Mouse (Mus musculus) ES-CJ7 (cell line): Measurements from ENCODE around the gene BC017158.
"Not testable (repeated sequence)": the region's sequence is repeated elsewhere in the genome, so short reads cannot be mapped to it uniquely, and the experiment has no call there.

Experiments
- DNase-seq: peaks from one replicate; pipeline ENCODE4 v3.0.0; 2011; ENCODE audit warnings: low read depth, low spot score

The BC017158 gene

GRCm38 (mm10) chr7:128297617-128298480 lies at the start of gene BC017158:
TSS of gene BC017158 (minus strand) at chr7:128298170.
- DNase-seq = peak; percentile 63

- DNase-seq = no peak
Measured at GRCm38 (mm10) chr7:128346991-128347390, 49.0 kb upstream of the BC017158 start.

- no peak for DNase-seq
Measured at GRCm38 (mm10) chr7:128346522-128346921, 48.6 kb upstream of the BC017158 start.

- no peak for DNase-seq
Measured at GRCm38 (mm10) chr7:128345691-128346090, 47.7 kb upstream of the BC017158 start.

GRCm38 (mm10) chr7:128344928-128345653 lies 47.1 kb upstream of the BC017158 start:
- peak; percentile 68 for DNase-seq

GRCm38 (mm10) chr7:128344488-128344887 lies 46.5 kb upstream of the BC017158 start:
- no peak for DNase-seq

- DNase-seq = not testable (repeated sequence)
Measured at GRCm38 (mm10) chr7:128342691-128343090, 44.7 kb upstream of the BC017158 start.

GRCm38 (mm10) chr7:128340321-128340720 lies 42.4 kb upstream of the BC017158 start:
- DNase-seq = not testable (repeated sequence)

- DNase-seq = no peak
Measured at GRCm38 (mm10) chr7:128332896-128333295, 34.9 kb upstream of the BC017158 start.

GRCm38 (mm10) chr7:128330981-128331380 lies 33.0 kb upstream of the BC017158 start:
- DNase-seq = no peak

- no peak for DNase-seq
Measured at GRCm38 (mm10) chr7:128324977-128325376, 27.0 kb upstream of the BC017158 start.

- no peak for DNase-seq
Measured at GRCm38 (mm10) chr7:128321260-128321659, 23.3 kb upstream of the BC017158 start.

GRCm38 (mm10) chr7:128320219-128320816 lies 22.3 kb upstream of the BC017158 start:
- DNase-seq = no peak

- peak; percentile 29 for DNase-seq
Measured at GRCm38 (mm10) chr7:128319140-128319539, 21.2 kb upstream of the BC017158 start.

- DNase-seq = peak; percentile 14
Measured at GRCm38 (mm10) chr7:128317011-128317410, 19.0 kb upstream of the BC017158 start.

GRCm38 (mm10) chr7:128314491-128314890 lies 16.5 kb upstream of the BC017158 start:
- no peak for DNase-seq

GRCm38 (mm10) chr7:128313601-128314000 lies 15.6 kb upstream of the BC017158 start:
- no peak for DNase-seq

- no peak for DNase-seq
Measured at GRCm38 (mm10) chr7:128312375-128313059, 14.5 kb upstream of the BC017158 start.

- no peak for DNase-seq
Measured at GRCm38 (mm10) chr7:128311811-128312210, 13.8 kb upstream of the BC017158 start.

- no peak for DNase-seq
Measured at GRCm38 (mm10) chr7:128311263-128311662, 13.3 kb upstream of the BC017158 start.

- DNase-seq = no peak
Measured at GRCm38 (mm10) chr7:128310229-128310688, 12.3 kb upstream of the BC017158 start.
